Mouse (Mus musculus) layer of hippocampus, adult 8-10 months (tissue): ENCODE data around the gene Car6. TPM values are rescaled to one million over a fixed set of nuclear protein-coding genes. Genes with fewer than 3 reads are reported as not detected.

Experiments
- DNase-seq, 2 experiments: peaks; one replicate each; pipeline ENCODE4 v3.0.0; 2022; ENCODE audit warnings: low spot score in 2 of 2
- total RNA-seq, 4 experiments: library from RNA; stranded (reverse); gene quantifications; 2 replicates each; pipeline ENCODE4 v1.2.4; 2022

The Car6 gene
- total RNA-seq, 4 experiments from 2014 or later, result 0.20 to 0.53 TPM; not detected in 2

DNA sequence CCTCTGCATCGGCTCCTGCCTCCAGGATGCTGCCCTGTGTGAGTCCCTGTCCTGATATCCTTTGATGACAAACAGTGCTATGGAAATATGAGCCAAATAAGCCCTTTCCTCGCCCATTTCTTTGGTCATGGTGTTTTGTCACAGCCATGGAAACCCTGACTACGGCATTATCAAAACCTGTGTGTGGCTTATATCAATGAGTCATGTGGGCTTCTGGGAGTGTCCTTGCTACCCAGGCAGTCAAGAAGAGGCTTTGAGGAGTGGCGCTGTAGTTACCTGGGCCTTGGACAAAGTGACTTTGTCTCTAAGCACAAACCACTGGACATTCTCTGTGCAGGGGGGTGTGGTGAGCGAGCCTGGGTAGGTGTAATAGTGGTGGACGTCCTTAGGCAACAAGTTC lies 8.9 kb downstream of the Car6 start:
- no peak for DNase-seq

DNA sequence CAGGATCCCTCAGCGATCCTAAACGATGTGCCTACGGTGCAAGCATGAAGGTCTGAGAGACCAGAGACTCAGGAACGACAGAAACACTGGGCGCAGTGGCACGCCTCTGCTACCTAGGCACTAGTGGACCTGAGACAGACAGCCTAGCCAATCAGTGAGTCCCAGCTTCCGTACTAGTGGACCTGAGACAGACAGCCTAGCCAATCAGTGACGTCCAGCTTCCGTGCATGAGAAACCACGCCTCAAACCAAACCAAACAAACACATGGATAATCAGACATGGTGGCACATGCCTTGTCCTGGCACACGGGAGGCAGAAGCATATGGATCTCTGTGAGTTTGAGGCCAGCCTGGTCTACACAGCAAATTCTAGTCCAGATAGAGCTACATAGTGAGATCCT lies 12.9 kb downstream of the Car6 start:
- DNase-seq, result no peak

DNA sequence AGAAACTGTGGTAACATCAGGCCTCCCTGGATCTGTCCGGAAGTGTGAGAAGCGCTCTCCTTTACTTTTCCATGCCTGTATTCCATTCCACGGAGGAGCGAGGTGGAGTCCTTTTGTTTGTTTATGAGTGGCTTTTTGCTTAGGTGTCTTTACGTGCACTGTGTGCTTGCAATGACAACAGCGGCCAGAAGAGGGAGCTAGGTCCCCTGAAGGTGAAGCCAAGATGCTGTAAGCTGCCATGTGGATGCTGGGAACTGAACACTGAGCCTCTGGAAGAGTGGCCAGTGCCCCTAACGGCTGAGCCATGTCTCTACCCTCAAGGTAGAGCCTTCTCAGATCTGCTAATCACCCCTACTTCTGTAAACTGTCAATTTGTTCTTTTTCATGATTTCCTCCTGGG lies 19.8 kb downstream of the Car6 start:
- no peak for DNase-seq

DNA sequence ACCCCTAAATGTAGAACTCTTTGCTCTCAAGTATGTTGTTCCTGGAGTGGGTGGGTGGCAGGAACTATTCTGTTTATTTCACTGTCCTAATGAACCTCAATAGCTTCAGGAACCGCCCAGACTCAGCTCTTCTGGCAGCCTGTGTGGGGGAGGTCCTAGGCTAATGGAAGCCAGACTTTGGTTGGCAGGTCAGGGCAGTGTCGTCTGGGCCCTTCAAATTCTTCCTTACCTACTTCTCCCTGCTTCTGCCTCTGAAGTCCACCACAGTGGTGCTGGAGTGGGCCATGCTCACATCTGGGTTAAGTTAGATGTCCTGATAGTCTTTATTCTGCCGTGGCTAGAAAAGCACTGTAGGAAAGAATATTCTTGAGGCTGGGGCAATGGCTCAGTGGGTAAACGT lies 23.0 kb downstream of the Car6 start:
- no peak for DNase-seq

DNA sequence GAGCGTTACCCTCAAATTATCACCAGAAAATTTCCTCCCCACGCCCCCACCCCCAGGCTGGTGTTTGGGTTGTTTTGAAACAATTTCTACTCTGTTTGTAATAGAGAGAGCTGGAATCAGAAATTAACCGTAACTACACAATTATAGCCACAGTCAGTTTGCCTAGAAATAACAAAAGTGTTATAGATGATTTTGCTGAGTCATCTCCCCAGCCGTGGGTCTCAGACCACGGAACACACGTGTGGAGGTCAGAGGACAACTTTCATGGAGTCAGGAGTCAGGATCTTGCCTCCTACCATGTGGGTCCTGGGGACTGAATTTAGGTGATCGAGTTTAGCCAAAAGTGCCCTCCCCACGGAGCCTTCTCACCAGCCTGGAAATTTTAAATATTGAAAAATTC lies 24.0 kb downstream of the Car6 start:
- DNase-seq, result no peak

DNA sequence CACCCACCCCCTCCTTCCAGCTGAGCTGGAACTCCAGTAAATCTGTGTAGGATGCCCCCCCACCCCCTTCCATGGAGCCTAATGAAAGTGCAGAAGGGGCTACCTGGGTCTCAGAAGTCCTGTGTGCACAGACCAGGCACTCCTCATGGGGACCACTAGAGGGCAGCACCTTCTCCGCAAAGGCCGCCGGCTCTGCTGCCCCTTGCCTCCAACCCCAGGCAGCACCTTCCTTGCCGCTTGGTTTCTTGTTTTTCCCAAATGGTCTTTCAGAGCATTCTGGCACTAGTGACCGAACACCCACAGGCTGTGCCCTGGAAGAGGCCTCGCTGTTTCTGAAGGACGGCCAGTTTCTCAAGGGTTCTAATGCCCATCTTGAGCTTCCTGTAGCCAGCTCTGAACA lies 24.6 kb downstream of the Car6 start:
- peak in 1 of 2 experiments; percentile 19 for DNase-seq

DNA sequence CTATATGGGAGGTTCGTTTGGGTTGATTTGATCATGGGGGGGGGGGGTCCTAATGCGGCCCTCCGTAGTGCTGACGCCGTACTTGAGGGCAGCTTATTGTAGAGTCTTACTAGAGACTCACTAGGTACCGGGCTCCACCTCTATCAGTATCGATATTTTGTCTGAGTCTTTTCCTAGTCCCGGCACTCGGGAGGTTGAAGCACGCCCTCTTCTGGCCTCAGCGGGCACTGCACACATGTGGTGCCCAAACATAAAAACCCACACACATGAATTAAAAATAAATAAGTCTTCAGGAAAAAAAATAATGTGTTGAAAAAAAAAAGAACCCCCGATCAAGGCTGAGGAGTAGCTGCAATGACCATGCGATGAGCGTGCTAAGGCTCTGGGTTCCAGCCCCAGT lies 27.1 kb downstream of the Car6 start:
- DNase-seq, result no peak

DNA sequence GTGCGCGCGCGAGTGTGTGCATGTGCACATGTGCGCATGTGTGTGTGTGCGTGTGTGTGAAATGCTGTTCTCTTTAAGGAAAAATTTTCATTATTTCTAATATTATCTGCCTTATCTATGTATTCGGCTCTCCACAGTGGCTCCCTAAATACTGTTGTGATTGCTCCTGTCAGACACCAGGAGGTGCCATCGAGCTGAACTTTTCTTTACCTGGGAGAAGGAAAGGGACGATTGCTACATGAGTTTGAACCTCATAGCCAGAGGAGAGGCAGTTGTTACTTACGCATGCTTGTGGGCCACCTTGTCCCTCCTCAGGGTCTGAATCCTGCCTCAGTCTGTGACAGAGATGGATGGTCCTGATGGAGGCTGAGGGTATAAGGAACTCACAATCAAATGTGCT lies 27.9 kb downstream of the Car6 start:
- DNase-seq, result peak in 1 of 2 experiments; percentile 24

DNA sequence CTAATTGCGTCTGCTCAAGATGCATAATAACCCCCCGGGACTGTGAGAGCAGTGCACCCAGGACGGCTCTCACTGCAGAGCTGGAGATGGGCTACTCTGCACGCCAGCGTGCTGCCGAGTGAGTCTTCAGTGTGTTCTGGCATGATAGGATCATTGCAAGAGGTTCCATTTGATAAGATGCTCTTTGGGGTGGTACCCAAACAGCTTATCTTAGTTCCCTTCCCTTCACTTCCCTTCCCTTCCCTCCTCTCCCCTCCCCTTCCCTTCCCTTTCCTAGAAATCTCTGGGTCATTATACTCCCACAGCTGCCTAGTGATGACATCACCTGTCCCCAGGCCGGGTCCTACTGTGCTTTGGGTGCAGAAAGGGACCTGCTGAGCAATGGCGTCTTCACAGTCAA lies 29.0 kb downstream of the Car6 start:
- DNase-seq, result no peak

DNA sequence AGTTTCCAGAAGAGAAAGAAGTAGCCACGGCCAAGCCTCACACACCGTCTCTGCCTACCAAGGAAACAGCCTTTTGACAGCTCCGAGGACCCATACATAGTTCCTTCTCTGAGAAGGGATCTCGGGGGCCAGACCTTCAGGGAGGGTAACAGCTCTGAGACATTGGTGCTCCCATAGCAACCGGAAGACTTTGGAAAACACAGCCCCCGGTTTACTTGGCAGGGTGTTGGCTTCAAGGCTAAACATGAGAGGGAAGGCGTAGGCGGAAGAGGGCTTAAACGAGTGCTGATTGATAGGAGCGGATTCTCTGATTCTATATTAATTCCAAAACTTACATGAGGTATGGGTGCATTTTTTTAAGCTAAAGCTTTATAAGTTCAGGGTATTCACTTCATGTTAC lies 32.7 kb downstream of the Car6 start:
- DNase-seq, result peak in 1 of 2 experiments; percentile 9

DNA sequence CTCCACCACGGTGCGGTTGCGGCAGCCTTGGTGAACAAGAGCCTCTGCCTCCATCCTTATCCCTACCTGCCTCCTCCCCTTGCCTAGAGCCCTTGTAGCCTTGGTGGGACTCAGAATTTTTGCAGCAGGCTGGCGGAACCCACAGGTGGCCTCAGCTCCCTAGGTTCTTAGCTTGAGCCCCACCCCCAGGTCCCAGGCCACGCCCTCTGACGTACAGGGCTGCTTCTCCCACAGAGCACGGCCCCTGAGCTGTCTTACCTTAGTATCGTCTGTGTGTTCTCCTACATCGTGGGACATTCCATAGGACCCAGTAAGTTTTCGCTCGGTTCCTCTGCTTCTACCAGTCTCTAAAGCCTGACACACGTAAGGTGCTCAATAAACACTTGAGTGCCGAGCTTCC lies 36.3 kb downstream of the Car6 start:
- no peak for DNase-seq

DNA sequence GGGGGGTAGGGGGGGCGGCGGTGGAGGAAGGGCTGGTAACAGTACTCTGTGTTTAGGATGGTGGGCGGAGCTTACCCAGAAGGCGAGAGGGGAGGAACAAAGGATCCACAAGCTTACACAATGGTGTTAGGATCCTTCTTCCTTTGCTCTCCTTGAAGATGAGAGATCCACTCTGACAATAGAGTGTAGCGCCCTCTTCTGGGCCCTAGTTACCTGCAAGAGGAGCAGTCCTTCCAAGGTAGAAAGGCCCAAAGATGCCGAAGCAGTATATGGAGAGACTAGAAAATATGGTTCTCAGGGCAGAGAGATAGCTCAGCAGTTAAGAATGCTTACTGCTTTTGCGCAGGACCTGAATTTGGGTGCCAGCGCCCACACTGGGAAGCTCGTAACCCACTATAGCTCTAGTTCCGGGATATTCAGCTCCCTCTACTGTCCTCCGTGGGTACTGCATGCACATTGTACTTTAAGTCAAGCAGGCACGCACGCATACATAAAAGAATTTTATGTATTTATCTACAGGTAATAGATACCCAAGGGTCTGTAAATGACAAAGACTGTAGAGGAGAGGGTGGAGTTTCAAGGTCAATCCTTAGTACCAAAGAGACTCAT lies 38.5 kb downstream of the Car6 start:
- DNase-seq, result no peak

DNA sequence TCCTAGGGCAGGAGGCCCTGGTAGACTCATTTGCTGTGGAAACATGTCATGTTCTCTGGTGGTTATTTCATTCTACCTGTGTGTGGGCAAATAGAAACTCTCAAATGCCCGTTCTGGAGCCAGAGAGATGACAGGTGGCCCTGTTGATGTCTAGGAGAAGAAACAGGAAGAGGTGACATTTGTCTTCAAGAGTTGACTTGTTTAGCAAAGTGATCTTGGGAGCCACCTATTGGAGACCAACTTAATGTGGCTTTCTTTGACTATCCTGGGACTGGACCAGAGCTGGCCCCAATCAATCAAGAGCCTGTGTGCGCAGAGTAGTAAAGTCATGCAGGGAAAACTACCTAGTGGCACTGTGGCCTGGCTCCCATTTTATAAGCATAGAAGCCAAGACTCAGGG lies 41.7 kb downstream of the Car6 start:
- no peak for DNase-seq

DNA sequence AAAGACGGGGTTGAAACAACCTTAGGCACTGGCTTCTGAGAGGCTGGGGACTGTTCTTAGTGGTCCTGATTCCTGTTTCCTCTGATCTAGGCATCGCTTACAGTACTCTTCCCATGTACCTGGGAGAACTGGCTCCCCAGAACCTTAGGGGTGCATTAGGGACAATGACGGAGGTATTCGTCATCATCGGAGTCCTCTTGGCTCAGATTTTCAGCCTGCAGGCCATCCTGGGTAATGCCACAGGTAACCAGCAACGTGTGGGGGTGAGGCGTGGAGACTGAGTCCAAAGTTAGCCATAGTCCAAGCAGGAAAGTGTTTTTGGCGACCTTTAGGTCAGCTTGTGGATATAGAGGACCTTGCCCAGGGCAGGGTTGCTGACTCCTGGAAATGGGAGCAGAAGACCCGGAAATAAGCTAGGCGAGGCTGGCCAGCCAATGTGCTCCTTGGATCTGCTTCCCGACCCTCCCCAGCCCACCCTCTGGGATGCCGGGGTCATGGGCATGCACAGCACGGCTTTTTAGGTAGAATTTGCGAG lies 43.7 kb downstream of the Car6 start:
- DNase-seq, result no peak

DNA sequence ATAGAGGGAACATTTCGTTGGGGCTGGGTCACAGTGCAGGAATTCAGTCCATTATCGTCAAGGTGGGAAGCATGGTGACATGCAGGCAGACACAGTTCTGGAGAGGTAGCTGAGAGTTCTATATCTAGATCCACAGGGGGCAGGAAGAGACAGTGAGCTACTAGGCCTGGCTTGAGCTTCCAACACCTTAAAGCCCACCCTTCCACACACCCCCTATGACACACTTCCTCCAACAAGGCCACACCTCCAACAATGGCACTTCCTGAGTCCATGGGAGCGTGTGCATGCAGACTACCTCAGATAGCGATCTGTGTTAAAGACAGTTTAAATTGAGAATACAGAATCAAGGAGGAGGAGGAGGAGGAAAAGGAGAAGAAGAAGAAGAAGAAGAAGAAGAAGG lies 45.4 kb downstream of the Car6 start:
- no peak for DNase-seq

DNA sequence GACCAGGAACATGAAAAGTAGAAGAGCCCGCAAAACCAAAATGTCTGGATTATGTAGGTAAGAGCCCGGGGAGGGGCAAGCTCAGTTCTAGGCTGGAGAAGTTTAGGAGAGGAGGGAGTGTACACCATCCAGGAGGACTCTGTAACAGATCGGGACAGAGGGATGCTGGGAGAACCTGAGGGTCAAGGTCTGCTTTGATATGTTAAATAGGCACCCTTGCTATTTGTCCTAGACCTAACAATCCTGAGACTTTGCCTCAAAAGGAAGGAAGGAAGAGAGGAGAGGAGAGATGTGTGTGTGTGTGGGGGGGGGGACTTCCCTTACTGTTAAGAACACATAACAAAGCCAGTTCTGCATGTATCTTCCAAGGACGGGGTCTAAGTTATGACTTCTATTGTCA lies 45.8 kb downstream of the Car6 start:
- no peak for DNase-seq

DNA sequence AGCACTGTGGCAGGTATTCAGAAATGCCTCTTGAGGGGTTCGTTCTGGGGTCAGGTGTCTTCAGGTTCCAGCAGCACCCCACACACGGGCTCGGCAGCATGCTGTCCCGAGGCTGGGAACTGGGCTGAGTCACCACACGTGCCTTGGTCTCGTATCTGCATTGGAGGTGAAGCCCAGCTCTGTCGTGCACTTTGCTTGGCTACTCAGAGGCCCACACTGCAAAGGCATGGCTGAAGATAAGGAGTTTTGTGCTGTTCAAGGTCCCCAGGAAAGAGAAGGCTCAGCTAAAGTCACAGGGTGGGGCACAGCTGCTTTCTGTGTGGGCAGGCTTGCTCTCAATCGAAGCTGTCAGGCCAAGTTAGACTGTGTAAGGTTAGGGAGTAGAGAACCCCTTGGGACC lies 48.6 kb downstream of the Car6 start:
- DNase-seq, result no peak

DNA sequence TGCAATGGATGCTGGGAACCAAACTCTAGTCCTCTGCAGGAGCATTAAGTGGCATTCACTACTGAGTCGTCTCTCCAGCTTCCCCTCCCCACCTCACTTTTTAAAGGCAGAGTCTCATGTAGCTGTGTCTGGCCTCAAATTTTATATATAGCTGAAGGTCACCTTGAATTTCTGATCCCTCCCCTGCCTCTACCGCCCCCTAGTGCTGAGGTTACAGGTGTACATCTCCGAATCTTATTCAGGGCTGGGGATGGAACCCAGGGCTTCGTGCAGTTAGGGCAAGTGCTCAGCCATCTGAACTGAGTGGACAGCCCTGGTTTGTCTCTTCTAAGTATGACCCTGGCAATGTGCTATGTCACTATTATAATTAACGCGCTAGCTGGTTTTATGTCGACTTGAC lies 50.1 kb downstream of the Car6 start:
- DNase-seq, result no peak

DNA sequence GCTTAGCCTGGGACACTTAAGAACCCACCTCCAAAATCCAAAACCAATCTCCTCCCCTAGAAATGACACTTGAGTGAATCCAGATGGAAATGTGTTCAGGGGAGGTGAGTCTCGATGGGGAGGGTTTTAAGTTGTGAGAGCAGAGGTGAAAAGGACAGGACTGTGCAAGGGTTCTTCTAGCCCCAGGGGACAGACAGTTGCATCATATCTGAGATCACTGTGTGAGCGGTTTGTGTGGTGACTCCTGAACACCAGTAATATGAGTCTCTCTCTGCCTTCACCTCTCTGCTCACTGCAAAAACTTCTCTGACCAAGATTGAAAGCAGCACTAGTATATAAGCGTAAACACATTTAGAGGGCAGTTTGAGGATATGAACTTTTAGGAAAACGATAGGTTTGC lies 54.8 kb downstream of the Car6 start:
- DNase-seq, result no peak

DNA sequence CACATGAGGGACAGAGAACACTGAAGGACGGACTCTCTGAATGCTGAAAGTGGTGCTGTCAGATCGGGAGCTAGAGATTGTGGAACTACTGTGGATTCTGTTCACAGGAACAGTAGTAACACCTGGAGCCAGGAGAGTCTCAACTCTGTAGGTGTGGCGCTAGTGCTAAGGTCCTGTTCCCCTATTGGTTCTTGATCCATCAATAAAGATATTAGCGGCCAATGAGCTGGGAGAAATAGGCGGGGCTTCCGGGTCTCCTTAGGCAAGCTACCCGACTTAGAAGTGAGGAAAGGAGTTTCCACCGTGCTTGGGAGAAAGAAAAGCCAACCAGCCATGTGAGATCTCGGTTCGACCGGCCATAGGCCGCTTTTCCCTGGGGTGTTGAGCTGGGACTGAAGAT lies 56.9 kb downstream of the Car6 start:
- no peak for DNase-seq

DNA sequence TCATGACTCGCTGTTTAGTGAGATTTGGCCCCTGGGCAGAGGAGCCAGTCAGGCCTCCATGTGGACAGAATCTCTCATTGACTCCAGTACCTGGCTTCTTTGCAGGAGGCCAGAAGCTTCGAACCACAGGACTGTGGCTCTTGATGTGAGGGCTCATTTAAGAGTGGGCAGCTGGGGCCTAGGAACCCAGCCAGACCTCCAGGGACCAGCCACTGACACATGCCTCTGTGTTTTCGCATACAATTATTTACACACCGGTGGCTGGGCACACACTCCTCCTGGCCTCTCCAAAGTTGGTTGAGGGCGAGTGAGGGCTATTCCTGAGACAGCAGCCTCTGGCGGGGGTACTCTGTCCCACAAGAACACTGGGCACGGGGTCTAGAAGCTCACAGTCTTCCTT lies 60.8 kb downstream of the Car6 start:
- no peak for DNase-seq

DNA sequence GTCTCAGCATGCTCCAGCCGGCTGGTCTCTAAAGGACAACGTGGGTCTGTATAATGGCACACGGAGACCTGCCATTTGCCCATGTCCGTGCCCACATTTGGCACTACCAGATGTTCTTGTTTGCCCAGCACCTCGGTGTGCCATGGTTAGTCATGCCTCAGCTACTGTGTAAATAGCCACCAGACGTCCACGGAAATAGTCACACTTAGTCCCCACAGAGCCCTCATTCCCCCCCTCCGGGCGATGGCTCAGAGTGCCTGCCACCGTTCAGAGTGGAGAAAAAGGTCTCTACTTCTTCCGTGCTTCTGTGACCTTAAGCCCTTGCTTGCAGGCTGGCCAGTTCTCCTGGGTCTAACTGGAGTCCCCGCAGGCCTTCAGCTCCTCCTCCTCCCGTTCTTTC lies 62.0 kb downstream of the Car6 start:
- no peak for DNase-seq

DNA sequence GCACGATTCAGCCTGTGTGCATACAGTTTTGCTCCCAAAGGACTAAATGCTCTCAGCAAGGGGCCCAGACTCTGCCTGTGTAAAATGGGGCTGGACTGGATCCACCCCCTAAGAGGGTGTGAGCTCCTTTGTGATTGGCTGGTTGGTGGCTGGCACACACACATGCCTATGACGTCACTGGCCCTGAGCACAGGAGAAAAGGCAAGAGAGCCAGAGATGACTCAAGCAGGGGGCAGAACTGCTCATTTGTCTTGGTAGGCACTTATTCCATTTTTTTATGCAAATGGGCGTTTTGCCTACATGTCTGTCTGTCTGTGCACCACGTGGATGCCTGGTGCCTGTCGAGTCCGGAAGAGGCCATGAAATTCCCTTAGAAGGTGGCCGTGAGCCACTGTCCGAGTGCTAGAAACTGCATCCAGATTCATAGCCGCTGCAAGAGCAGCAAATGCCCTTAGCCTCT lies 63.0 kb downstream of the Car6 start:
- DNase-seq, result peak; percentile 44 to 63
